Comparison of ENCODE assay signal across 8 mouse cellular contexts in the genomic region with DNA sequence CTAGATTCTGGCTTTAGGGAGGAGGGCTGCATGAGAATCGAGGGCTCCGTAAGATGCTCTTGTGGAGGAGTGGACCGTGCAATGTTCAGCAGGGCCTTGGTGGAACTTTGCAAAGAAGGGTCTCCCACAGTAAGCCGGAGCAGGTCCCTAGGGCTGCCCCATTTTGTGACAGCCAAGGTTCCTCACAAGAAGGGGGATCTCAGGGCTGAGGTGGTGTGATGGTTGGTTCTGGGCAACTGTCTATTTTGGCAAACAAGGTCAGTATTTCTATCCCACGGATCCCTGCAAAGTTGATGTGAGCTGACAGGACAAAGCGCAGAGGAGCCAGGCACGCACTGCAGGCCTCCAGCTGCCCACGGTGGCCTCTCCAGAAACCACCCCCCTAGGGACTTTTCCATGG. TPM values are rescaled to one million over a fixed set of nuclear protein-coding genes. Genes with fewer than 3 reads are reported as not detected.
A peak's percentile ranks its signal among the peaks of the same experiment; 100 is the strongest.
DNase-seq lines count a peak whose midpoint lies in the region; ATAC-seq and TF ChIP-seq lines count a peak whose summit lies in the region.

No protein-coding gene starts in this region.

- H3K9ac ChIP-seq in heart, embryonic 11.5 days (ENCODE audit: low read depth, low read length), result peak overlapping the region; percentile 91; the same call in 1 of the 2 replicates
- peak overlapping the region; percentile 53; the same call in 1 of the 2 replicates for H3K9ac ChIP-seq in ES-E14 (ENCODE audit: insufficient read depth, low read depth, low read length, poor library complexity, severe bottlenecking)
- peak overlapping the region; percentile 57 for H3K9ac ChIP-seq in forebrain, embryonic 16.5 days (replicated peaks; ENCODE audit: low read depth, low read length)
- H3K9ac ChIP-seq in liver, embryonic 15.5 days, result peak overlapping the region; percentile 62

- 18% methylated on average over 8 of the region's 8 CpGs for WGBS in heart, embryonic 11.5 days (ENCODE audit: insufficient replicate concordance)
- 19% methylated on average over 8 of the region's 8 CpGs for WGBS in forebrain, embryonic 16.5 days
- WGBS in liver, embryonic 15.5 days (ENCODE audit: insufficient replicate concordance), result 39% methylated on average over 8 of the region's 8 CpGs

- H3K4me1 ChIP-seq in heart, embryonic 11.5 days (ENCODE audit: control insufficient read depth, insufficient read depth, low read length), result peaks cover 36% of the 10 kb centered on the region
- peaks cover 3 to 43% of the 10 kb centered on the region in 2 experiments; a peak in 3 of 4 replicates for H3K4me1 ChIP-seq in ES-E14 (ENCODE audit: control insufficient read depth in 2 of 2, insufficient read depth in 2 of 2, low read length in 2 of 2, poor library complexity in 1 of 2)
- peaks cover 19% of the 10 kb centered on the region for H3K4me1 ChIP-seq in forebrain, embryonic 16.5 days (replicated peaks; ENCODE audit: control insufficient read depth, insufficient read depth, low read length)
- H3K4me1 ChIP-seq in liver, embryonic 15.5 days (replicated peaks), result peaks cover 77% of the 10 kb centered on the region

- in situ Hi-C loops in ES-E14 (cut with MboI; ENCODE audit: low sequenced_read_pairs in 2 of 2, unreplicated experiment in 2 of 2), result no loop called here

- peaks cover 8% of the 10 kb centered on the region for H3K36me3 ChIP-seq in heart, embryonic 11.5 days (ENCODE audit: control insufficient read depth, insufficient read depth, low read length)
- H3K36me3 ChIP-seq in ES-E14 (ENCODE audit: control insufficient read depth, insufficient read depth, low read length, poor library complexity, severe bottlenecking), result peaks cover 22% of the 10 kb centered on the region
- no peaks in the 10 kb centered on the region for H3K36me3 ChIP-seq in forebrain, embryonic 16.5 days (ENCODE audit: control insufficient read depth, insufficient read depth)
- peaks cover 27% of the 10 kb centered on the region for H3K36me3 ChIP-seq in liver, embryonic 15.5 days (replicated peaks)

- intact Hi-C loops in heart, postnatal 10 days (cut with DNase I), result no loop called here

- no peaks in the 10 kb centered on the region for H3K9me3 ChIP-seq in heart, embryonic 11.5 days (replicated peaks; ENCODE audit: control insufficient read depth, low read length)
- no peaks in the 10 kb centered on the region for H3K9me3 ChIP-seq in ES-E14 (ENCODE audit: control insufficient read depth, insufficient read depth, low read depth, low read length)
- H3K9me3 ChIP-seq in forebrain, embryonic 16.5 days (ENCODE audit: control insufficient read depth, low read length), result no peaks in the 10 kb centered on the region
- no peaks in the 10 kb centered on the region for H3K9me3 ChIP-seq in liver, embryonic 15.5 days (replicated peaks)

- no peak for DNase-seq in heart, postnatal 10 days
- DNase-seq in ES-E14 (ENCODE audit: low read depth, low spot score), result no peak
- no peak for DNase-seq in urinary bladder, adult 18-20 months (ENCODE audit: low spot score in 2 of 2)
- no peak for DNase-seq in cerebellum, postnatal 4 days (ENCODE audit: low spot score in 2 of 2)
- no peak for DNase-seq in kidney, postnatal 14 days

- peak overlapping the region; percentile 67 for H3K4me3 ChIP-seq in heart, embryonic 11.5 days (ENCODE audit: low read depth, low read length)
- peak overlapping the region; percentile 76 to 86 for H3K4me3 ChIP-seq in ES-E14 (ENCODE audit: insufficient read depth in 1 of 2, low read depth in 1 of 2, low read length in 2 of 2, poor library complexity in 1 of 2, severe bottlenecking in 1 of 2)
- H3K4me3 ChIP-seq in forebrain, embryonic 16.5 days (replicated peaks; ENCODE audit: low read length), result peak overlapping the region; percentile 54
- H3K4me3 ChIP-seq in liver, embryonic 15.5 days (replicated peaks), result peak overlapping the region; percentile 67

- H3K27me3 ChIP-seq in heart, embryonic 11.5 days (ENCODE audit: control insufficient read depth, insufficient read depth, low read length), result no peaks in the 10 kb centered on the region; the same call in 1 of the 2 replicates
- H3K27me3 ChIP-seq in forebrain, embryonic 16.5 days (replicated peaks; ENCODE audit: control insufficient read depth, insufficient read depth, low read length), result peaks cover 19% of the 10 kb centered on the region
- peaks cover 38% of the 10 kb centered on the region for H3K27me3 ChIP-seq in liver, embryonic 15.5 days

- peak overlapping the region; percentile 62 for H3K27ac ChIP-seq in heart, embryonic 11.5 days (ENCODE audit: low read depth, low read length)
- H3K27ac ChIP-seq in ES-E14 (ENCODE audit: insufficient read depth, low read depth, low read length, poor library complexity, severe bottlenecking), result no peak overlapping the region
- H3K27ac ChIP-seq in forebrain, embryonic 16.5 days (ENCODE audit: low read length), result no peak overlapping the region
- H3K27ac ChIP-seq in liver, embryonic 15.5 days (replicated peaks), result peak overlapping the region; percentile 92

- no peak; the same call in 1 of the 2 replicates for ATAC-seq in heart, embryonic 11.5 days (replicated peaks; ENCODE audit: insufficient number of reproducible peaks, low FRiP score, low TSS enrichment)
- ATAC-seq in forebrain, embryonic 16.5 days, result no peak
- ATAC-seq in liver, embryonic 15.5 days (ENCODE audit: insufficient read depth), result no peak

- peak overlapping the region; percentile 79 for H3K4me2 ChIP-seq in heart, embryonic 11.5 days
- H3K4me2 ChIP-seq in forebrain, embryonic 16.5 days (ENCODE audit: low read length), result peak overlapping the region; percentile 73
- peak overlapping the region; percentile 95 for H3K4me2 ChIP-seq in liver, embryonic 15.5 days

TF ChIP-seq in ES-E14, 5 proteins besides CTCF, POLR2A, EP300 and RAD21:
- TF ChIP-seq CHD2 (IDR thresholded peaks at IDR 0.05; ENCODE audit: low read depth, low read length) (no peak), HCFC1 (IDR thresholded peaks at IDR 0.05; ENCODE audit: borderline replicate concordance, insufficient read depth, low read length) (no peak), MAFK (IDR thresholded peaks at IDR 0.05; ENCODE audit: insufficient read depth, low read depth, low read length) (no peak), ZNF384 (IDR thresholded peaks at IDR 0.05; ENCODE audit: low read depth, low read length) (no peak), ZC3H11A (IDR thresholded peaks at IDR 0.05; ENCODE audit: borderline replicate concordance, low read depth, low read length) (no peak)

RNA-seq across cellular contexts. Expression of gene Slc16a3, which starts 3.0 kb away (rescaled TPM):
- 176 and 189 TPM in 2 replicates for polyA plus RNA-seq in heart, embryonic 11.5 days (2014; fragmentation: Nextera tagmentation; extraction: Ambion mirVana)
- total RNA-seq in heart, postnatal 10 days (2021), result 1 to 10 TPM; 4.0 to 4.4 TPM
- total RNA-seq in ES-E14 (2012; rRNA removed), result 261 and 568 TPM in 2 replicates
- polyA plus RNA-seq in forebrain, embryonic 16.5 days (2015; fragmentation: Nextera tagmentation; extraction: Ambion mirVana), result 7.7 and 9.5 TPM in 2 replicates
- polyA plus RNA-seq in liver, embryonic 15.5 days (2015; fragmentation: Nextera tagmentation; extraction: Ambion mirVana), result 73.5 and 82.2 TPM in 2 replicates

RNA-seq across cellular contexts. Expression of gene Ccdc57, which starts 18.6 kb away (rescaled TPM):
- polyA plus RNA-seq in heart, embryonic 11.5 days (2014; fragmentation: Nextera tagmentation; extraction: Ambion mirVana), result 3.3 and 3.9 TPM in 2 replicates
- total RNA-seq in heart, postnatal 10 days (2021), result 1 to 10 TPM; 1.7 to 1.8 TPM
- 1.8 and 3.0 TPM in 2 replicates for total RNA-seq in ES-E14 (2012; rRNA removed)
- 7.3 and 8.8 TPM in 2 replicates for polyA plus RNA-seq in forebrain, embryonic 16.5 days (2015; fragmentation: Nextera tagmentation; extraction: Ambion mirVana)
- 1.8 TPM in 2 replicates for polyA plus RNA-seq in liver, embryonic 15.5 days (2015; fragmentation: Nextera tagmentation; extraction: Ambion mirVana)

RNA-seq across cellular contexts. Expression of gene Csnk1d, which starts 39.9 kb away (rescaled TPM):
- polyA plus RNA-seq in heart, embryonic 11.5 days (2014; fragmentation: Nextera tagmentation; extraction: Ambion mirVana), result 47.9 and 58.5 TPM in 2 replicates
- 10 to 100 TPM; 86.0 to 89.5 TPM for total RNA-seq in heart, postnatal 10 days (2021)
- total RNA-seq in ES-E14 (2012; rRNA removed), result 50.8 and 60.7 TPM in 2 replicates
- 146 and 149 TPM in 2 replicates for polyA plus RNA-seq in forebrain, embryonic 16.5 days (2015; fragmentation: Nextera tagmentation; extraction: Ambion mirVana)
- polyA plus RNA-seq in liver, embryonic 15.5 days (2015; fragmentation: Nextera tagmentation; extraction: Ambion mirVana), result 36.1 and 38.5 TPM in 2 replicates

Comparison
In these comparisons a context has a peak if more than half of its experiments do, and no peak if none do; other contexts are left out.
1. H3K27ac ChIP-seq: peak in heart, embryonic 11.5 days (single experiment) and liver, embryonic 15.5 days (single experiment); none in ES-E14 (single experiment) and forebrain, embryonic 16.5 days (single experiment).
2. Peak in every context shown above with its lines, with median percentiles within 50 percentile points of each other: H3K4me2 ChIP-seq, H3K4me3 ChIP-seq and H3K9ac ChIP-seq.